Mouse (Mus musculus): ENCODE measurements around the gene Chst8.

GRCm38 (mm10) chr7:34775659-34776058, 36.9 kb downstream of the Chst8 start:
- no peak for TF ChIP-seq CTCF (IDR thresholded peaks at IDR 0.05; ENCODE audit: borderline replicate concordance, insufficient read depth, low read length)
- TF ChIP-seq POLR2A (IDR thresholded peaks at IDR 0.05; ENCODE audit: low read depth, low read length), result no peak

Data from embryonic fibroblast, embryonic 13.5 days (primary cell).